Mouse (Mus musculus) ES-E14 (cell line): Measurements from ENCODE around the gene Aldh5a1. TPM values are rescaled to one million over a fixed set of nuclear protein-coding genes. Genes with fewer than 3 reads are reported as not detected.

ENCODE experiments used
- DNase-seq: peaks from one replicate; pipeline ENCODE4 v3.0.0-alpha.2; 2013; ENCODE audit warnings: low read depth, low spot score
- H3K27ac ChIP-seq: 2 replicates; pipeline ENCODE4 v1.5.1; 2012; ENCODE audit warnings: low read depth, mild to moderate bottlenecking, low read length, moderate library complexity, mixed read lengths; ENCODE audit not compliant: poor library complexity, insufficient read depth, severe bottlenecking
- H3K36me3 ChIP-seq: 2 replicates; pipeline ENCODE4 v1.6.1; 2012; ENCODE audit warnings: mild to moderate bottlenecking, low read length, moderate library complexity, mixed read lengths; ENCODE audit not compliant: control insufficient read depth, poor library complexity, insufficient read depth, severe bottlenecking
- H3K4me1 ChIP-seq, 2 experiments: fragments of 150-350 bp in 1 of 2; sonication (generic) in 1 of 2; 2 replicates each; pipeline ENCODE4 v1.6.1; 2012; ENCODE audit warnings: low read length in 2 of 2, mild to moderate bottlenecking in 1 of 2, mixed read lengths in 1 of 2; ENCODE audit not compliant: control insufficient read depth in 2 of 2, insufficient read depth in 2 of 2, poor library complexity in 1 of 2
- H3K4me3 ChIP-seq, 2 experiments: fragments of 150-350 bp in 1 of 2; sonication (generic) in 1 of 2; 2 replicates each; pipeline ENCODE4 v1.5.1; 2012; ENCODE audit warnings: low read length in 2 of 2, low read depth in 1 of 2, mild to moderate bottlenecking in 1 of 2, mixed read lengths in 1 of 2; ENCODE audit not compliant: insufficient read depth in 1 of 2, poor library complexity in 1 of 2, severe bottlenecking in 1 of 2
- H3K9ac ChIP-seq: 2 replicates; pipeline ENCODE4 v1.6.1; 2012; ENCODE audit warnings: low read depth, mild to moderate bottlenecking, low read length, mixed read lengths; ENCODE audit not compliant: poor library complexity, insufficient read depth, severe bottlenecking
- H3K9me3 ChIP-seq: fragments of 150-350 bp; sonication (generic); 2 replicates; pipeline ENCODE4 v1.6.1; 2012; ENCODE audit warnings: low read depth, mild to moderate bottlenecking, low read length; ENCODE audit not compliant: control insufficient read depth, insufficient read depth
- CHD2 ChIP-seq: IDR thresholded peaks from 2 replicates; pipeline ENCODE4 v1.6.1; 2014; ENCODE audit warnings: mild to moderate bottlenecking, low read depth, low read length, inconsistent platforms
- HCFC1 ChIP-seq: IDR thresholded peaks from 2 replicates; pipeline ENCODE4 v1.6.1; 2012; ENCODE audit warnings: low read length, inconsistent platforms, borderline replicate concordance; ENCODE audit not compliant: insufficient read depth
- MAFK ChIP-seq: IDR thresholded peaks from 2 replicates; pipeline ENCODE4 v1.6.1; 2014; ENCODE audit warnings: mild to moderate bottlenecking, low read depth, low read length, inconsistent platforms; ENCODE audit not compliant: insufficient read depth
- ZC3H11A ChIP-seq: IDR thresholded peaks from 2 replicates; pipeline ENCODE4 v1.6.1; 2012; ENCODE audit warnings: low read depth, mild to moderate bottlenecking, inconsistent platforms, low read length, borderline replicate concordance
- ZNF384 ChIP-seq: IDR thresholded peaks from 2 replicates; pipeline ENCODE4 v1.6.1; 2012; ENCODE audit warnings: low read depth, low read length, inconsistent platforms
- in situ Hi-C, 2 experiments: fragments of 600-800 bp; cut with MboI; formaldehyde crosslinking; loops; one replicate each; pipeline ENCODE4 v1.15.1; 2025; ENCODE audit warnings: low sequenced_read_pairs in 2 of 2, inconsistent platforms in 1 of 2; ENCODE audit not compliant: unreplicated experiment in 2 of 2
- total RNA-seq: library from RNA; depleted of rRNA; stranded (reverse); fragments of 300-350 nt; gene quantifications from 2 replicates; pipeline ENCODE4 v1.2.3, GENCODE M21; 2012

The Aldh5a1 gene
- total RNA-seq, 1 experiment, result 2.3 TPM

DNA sequence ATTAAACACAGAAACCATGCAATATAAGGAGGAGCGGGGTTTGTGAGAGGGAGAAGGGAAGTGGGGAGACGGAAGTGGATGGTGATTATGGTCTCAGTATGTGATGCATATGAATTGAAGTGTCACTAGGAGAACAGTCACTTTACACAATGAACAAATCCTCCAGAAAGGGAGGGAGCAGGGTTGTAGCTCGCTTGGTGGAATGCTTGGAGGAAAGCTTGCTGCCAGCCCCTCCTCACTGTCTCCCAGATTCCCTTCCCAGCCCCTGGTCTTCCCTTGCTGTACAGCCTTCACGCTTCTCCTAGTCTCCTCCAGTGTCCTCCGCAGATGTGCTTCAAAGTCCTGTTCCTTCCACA, 28.4 kb upstream of the Aldh5a1 start:
- DNase-seq, result no peak
- Histone ChIP-seq H3K36me3 (no peaks in the 10 kb centered on the region), H3K9ac (no peak overlapping the region), H3K27ac (no peak overlapping the region), H3K4me1 (peaks cover 1 to 6% of the 10 kb centered on the region in 2 experiments; a peak in 1 of 4 replicates), H3K9me3 (no peaks in the 10 kb centered on the region), H3K4me3 (no peak overlapping the region)
- in situ Hi-C loops, result no loop called here
- no peak for TF ChIP-seq CHD2
- TF ChIP-seq ZC3H11A, result no peak

DNA sequence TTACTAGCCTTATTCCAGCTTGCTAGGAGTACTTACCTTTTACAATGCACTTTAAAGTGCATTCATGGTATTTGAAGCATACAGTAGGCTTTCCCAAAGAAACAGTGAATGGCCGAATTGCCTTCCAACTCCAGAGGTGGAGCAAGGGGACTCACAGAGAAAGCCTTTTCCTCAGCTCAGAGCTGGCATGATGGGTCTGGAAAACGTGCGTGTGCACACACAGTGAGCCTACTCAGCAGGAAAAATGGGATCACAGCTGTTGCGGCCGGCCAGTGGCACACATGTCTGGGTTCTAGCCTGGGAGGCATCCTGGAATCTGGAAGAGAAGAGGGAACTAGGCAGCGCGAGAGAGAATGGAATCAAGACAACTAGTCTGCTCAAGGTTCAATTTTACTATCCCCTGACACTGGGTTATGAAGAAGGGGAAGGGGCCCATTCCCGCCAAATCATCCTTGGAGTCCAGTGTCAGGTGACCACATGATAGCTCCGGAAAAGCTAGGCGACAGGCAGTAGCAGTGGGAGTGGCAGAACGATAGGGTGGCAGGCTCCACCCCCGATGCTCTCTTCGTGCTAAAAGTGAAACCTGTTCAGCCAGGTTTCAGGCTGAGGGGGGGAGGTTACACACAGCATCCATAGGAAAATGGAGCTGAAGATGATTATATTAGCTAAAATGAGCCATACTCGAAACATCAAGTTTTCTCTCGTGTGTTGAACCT, 27.8 kb upstream of the Aldh5a1 start:
- H3K9me3 ChIP-seq, result no peaks in the 10 kb centered on the region
- peaks cover 1 to 6% of the 10 kb centered on the region in 2 experiments; a peak in 1 of 4 replicates for H3K4me1 ChIP-seq
- in situ Hi-C loops, result no loop called here
- TF ChIP-seq MAFK (no peak), ZC3H11A (no peak), HCFC1 (no peak)
- no peak overlapping the region for H3K27ac ChIP-seq
- no peak overlapping the region for H3K9ac ChIP-seq
- DNase-seq, result no peak
- H3K36me3 ChIP-seq, result no peaks in the 10 kb centered on the region
- no peak overlapping the region for H3K4me3 ChIP-seq

DNA sequence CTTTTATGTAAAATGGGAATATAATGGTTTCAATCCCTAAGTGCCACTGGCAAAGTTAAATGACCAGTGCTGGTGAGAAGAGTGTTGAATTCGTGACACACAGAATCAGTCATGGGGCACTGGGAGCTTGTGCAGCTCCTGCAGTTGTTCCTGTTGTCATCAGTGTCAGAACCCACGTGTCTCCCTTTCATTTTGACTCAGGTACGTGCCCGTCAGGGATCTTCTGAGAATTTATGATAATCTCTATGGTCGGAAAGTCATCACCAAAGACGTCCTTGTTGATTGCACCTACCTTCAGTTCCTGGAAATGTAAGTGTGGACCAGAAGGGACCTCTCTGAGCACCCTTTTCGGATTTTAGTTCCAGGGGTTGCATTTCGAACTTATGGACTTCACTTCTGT, 24.7 kb upstream of the Aldh5a1 start:
- H3K4me1 ChIP-seq, result peaks cover 1 to 6% of the 10 kb centered on the region in 2 experiments; a peak in 1 of 4 replicates
- no peak for DNase-seq
- no peak for TF ChIP-seq ZC3H11A
- TF ChIP-seq ZNF384, result no peak
- no peak for TF ChIP-seq HCFC1
- TF ChIP-seq MAFK, result no peak
- TF ChIP-seq CHD2, result no peak
- no peak overlapping the region for H3K4me3 ChIP-seq
- H3K9me3 ChIP-seq, result no peaks in the 10 kb centered on the region
- in situ Hi-C loops, result no loop called here
- no peaks in the 10 kb centered on the region for H3K36me3 ChIP-seq
- H3K9ac ChIP-seq, result no peak overlapping the region
- no peak overlapping the region for H3K27ac ChIP-seq

DNA sequence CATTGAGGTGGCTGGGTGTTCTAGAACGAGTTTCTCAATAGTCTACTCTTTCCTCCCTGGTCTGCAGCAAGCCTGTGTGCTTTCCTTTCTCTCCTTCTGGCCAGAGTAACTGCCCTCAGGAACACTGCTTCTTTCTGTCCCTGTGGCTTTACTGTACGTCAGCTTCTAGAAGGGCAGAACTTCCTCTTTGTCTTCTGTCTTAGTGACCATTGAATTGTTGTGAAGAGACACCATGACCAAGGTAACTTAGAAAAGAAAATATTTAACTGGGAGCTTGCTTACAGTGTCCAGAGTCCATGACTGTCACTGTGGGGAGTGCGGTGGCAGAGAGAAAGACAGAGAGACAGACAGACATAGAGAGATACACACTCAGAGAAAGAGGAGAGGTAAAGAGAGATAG, 22.6 kb upstream of the Aldh5a1 start:
- TF ChIP-seq HCFC1, result no peak
- TF ChIP-seq CHD2, result no peak
- no peak for TF ChIP-seq MAFK
- no peak for TF ChIP-seq ZC3H11A
- TF ChIP-seq ZNF384, result no peak
- H3K9me3 ChIP-seq, result no peaks in the 10 kb centered on the region
- in situ Hi-C loops, result no loop called here

DNA sequence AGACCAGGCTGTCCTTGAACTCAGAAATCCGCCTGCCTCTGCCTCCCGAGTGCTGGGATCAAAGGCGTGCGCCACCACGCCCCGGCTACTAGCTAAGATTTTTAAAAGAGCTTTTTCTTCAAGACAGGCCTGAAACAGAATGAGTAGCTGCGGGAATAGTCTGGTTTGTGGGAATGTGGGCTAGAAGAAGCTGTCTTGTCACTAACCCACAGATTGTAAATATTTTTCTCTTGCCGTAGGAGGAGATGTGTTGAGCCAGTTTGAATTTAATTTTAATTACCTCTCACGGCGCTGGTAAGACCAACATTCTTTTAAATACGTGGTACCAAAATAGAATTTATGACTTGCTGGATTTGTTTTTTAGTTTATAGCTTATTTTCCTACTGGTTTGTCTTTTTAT, 21.2 kb upstream of the Aldh5a1 start:
- Histone ChIP-seq H3K9ac (no peak overlapping the region), H3K4me3 (no peak overlapping the region), H3K36me3 (no peaks in the 10 kb centered on the region), H3K9me3 (no peaks in the 10 kb centered on the region), H3K4me1 (peaks cover 0 to 5% of the 10 kb centered on the region in 2 experiments; a peak in 1 of 4 replicates), H3K27ac (no peak overlapping the region)
- TF ChIP-seq MAFK, result no peak
- no peak for TF ChIP-seq ZNF384
- no peak for TF ChIP-seq ZC3H11A
- no peak for TF ChIP-seq HCFC1
- no peak for TF ChIP-seq CHD2
- no peak for DNase-seq
- in situ Hi-C loops, result no loop called here

More for the DNA sequence above, 22.6 kb upstream of the Aldh5a1 start:
- Histone ChIP-seq H3K4me3 (no peak overlapping the region), H3K9ac (no peak overlapping the region), H3K36me3 (no peaks in the 10 kb centered on the region), H3K4me1 (peaks cover 0 to 4% of the 10 kb centered on the region in 2 experiments; a peak in 1 of 4 replicates), H3K27ac (no peak overlapping the region)
- no peak for DNase-seq
